Mouse (Mus musculus) naive thymus-derived CD4-positive, alpha-beta T cell, adult 5 months (primary cell): ENCODE measurements around the gene Gm815. TPM values are rescaled to one million over a fixed set of nuclear protein-coding genes. Genes with fewer than 3 reads are reported as not detected.

Experiments
- polyA plus RNA-seq: library from polyadenylated mRNA; unstranded; fragments of 100-300 nt; shearing (Covaris generic); gene quantifications from one replicate; pipeline ENCODE4 v1.2.1, GENCODE M21; 2017

The Gm815 gene
- polyA plus RNA-seq = not detected

DNA sequence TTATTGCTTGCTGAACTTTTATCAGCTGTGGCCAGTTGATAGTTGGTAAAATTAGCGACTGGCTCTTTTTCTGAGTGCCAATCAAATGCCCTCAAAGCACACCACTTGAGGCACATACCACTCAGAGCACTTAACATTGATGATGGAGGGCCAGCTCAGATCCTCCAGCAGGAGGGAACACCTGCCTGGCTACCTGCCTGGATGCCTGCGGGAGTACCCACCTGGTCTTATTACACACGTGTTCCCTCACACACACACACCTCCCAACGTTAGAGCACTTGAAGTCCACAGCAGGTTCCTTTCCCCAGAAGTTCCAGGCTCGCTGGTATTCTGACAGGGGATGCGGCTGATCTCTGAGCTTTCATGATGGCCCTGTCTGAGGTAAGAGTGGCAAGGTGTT, at the start of gene Gm815:
Gm815 (plus strand) TSS at position 266 of the 400 bp plus-strand sequence.

